Mouse (Mus musculus): ENCODE data around the gene Ptp4a2. TPM values are rescaled to one million over a fixed set of nuclear protein-coding genes. Genes with fewer than 3 reads are reported as not detected.
"Not testable (repeated sequence)": the region's sequence is repeated elsewhere in the genome, so short reads cannot be mapped to it uniquely, and the experiment has no call there.

Ptp4a2 gene
- polyA plus RNA-seq, 1 experiment, result 138 TPM

DNA sequence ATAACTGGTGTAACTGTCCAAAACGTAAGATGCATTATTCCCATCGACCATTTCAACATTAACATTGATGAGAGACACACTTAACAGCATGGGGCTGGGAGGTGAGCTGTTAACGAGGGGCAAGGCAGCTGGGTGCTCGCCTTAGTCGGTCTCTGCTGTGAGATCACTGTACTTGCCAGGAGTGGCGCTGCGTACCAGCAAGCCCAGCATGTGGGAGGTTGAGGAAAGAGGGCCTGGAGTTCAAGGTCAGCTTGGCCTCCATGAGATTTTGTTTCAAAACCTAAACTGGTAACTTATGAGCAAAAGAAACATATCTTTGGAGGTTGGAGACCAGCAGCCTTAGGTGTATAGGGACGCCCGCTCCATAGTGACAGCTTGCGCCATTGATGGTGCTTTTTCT lies 78.6 kb downstream of the Ptp4a2 start:
- Histone ChIP-seq H3K79me2 (ENCODE audit: control insufficient read depth, insufficient read depth) (no peaks in the 10 kb centered on the region), H3K36me3 (ENCODE audit: control insufficient read depth, insufficient read depth) (no peaks in the 10 kb centered on the region), H3K4me2 (ENCODE audit: low read depth) (no peak overlapping the region), H3ac (ENCODE audit: control insufficient read depth, insufficient read length) (no peak overlapping the region), H3K27me3 (ENCODE audit: control insufficient read depth, insufficient read depth, insufficient read length) (no peaks in the 10 kb centered on the region), H3K4me3 (no peak overlapping the region)
- TF ChIP-seq USF1 (IDR thresholded peaks at IDR 0.05; ENCODE audit: low read depth) (no peak), TCF3 (IDR thresholded peaks at IDR 0.05; ENCODE audit: insufficient read length, low read depth) (no peak), MYOD1 (IDR thresholded peaks at IDR 0.05; ENCODE audit: control insufficient read depth in 1 of 3, insufficient read length in 2 of 3, low read depth in 2 of 3) (no peak), CEBPB (IDR thresholded peaks at IDR 0.05; ENCODE audit: insufficient read depth, poor library complexity, severe bottlenecking) (no peak)

GRCm38 (mm10) chr4:129890094-129890493 lies 79.1 kb downstream of the Ptp4a2 start:
- TF ChIP-seq REST (IDR thresholded peaks at IDR 0.05; ENCODE audit: insufficient read depth, insufficient read length), result no peak
- no peak for TF ChIP-seq USF1 (IDR thresholded peaks at IDR 0.05; ENCODE audit: low read depth)
- no peak for TF ChIP-seq CEBPB (IDR thresholded peaks at IDR 0.05; ENCODE audit: insufficient read depth, poor library complexity, severe bottlenecking)
- no peak for TF ChIP-seq MAX (IDR thresholded peaks at IDR 0.05; ENCODE audit: low read depth)
- no peaks in the 10 kb centered on the region for H3K36me3 ChIP-seq (ENCODE audit: control insufficient read depth, insufficient read depth)

DNA sequence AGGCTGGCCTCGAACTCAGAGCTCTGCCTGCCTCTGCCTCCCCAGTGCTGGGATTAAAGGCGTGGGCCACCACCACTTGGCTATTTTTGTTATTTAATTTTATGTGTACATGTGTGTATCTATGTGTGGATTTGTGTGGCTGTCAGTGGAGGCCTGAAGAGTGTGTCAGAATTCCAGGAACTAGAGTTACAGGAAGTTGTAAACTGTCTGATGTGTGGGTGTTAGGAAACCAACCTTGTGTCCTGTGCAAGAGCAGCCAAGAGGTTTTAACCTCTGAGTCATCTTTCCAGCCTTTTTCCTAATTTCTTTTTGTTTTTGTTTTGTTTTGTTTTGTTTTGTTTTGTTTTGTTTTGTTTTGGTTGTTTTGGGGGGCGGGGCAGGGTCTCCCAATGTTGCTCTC lies 83.8 kb downstream of the Ptp4a2 start:
- Histone ChIP-seq H3K79me2 (ENCODE audit: control insufficient read depth, insufficient read depth) (no peaks in the 10 kb centered on the region), H3ac (ENCODE audit: control insufficient read depth, insufficient read length) (no peak overlapping the region), H3K4me3 (no peak overlapping the region), H3K4me2 (ENCODE audit: low read depth) (no peak overlapping the region), H3K27me3 (ENCODE audit: control insufficient read depth, insufficient read depth, insufficient read length) (no peaks in the 10 kb centered on the region), H3K36me3 (ENCODE audit: control insufficient read depth, insufficient read depth) (no peaks in the 10 kb centered on the region)
- no peak for TF ChIP-seq USF1 (IDR thresholded peaks at IDR 0.05; ENCODE audit: low read depth)
- TF ChIP-seq CEBPB (IDR thresholded peaks at IDR 0.05; ENCODE audit: insufficient read depth, poor library complexity, severe bottlenecking), result no peak
- TF ChIP-seq SRF (IDR thresholded peaks at IDR 0.05; ENCODE audit: control insufficient read depth, insufficient read length, low read depth), result no peak
- no peak for TF ChIP-seq MYOD1 (IDR thresholded peaks at IDR 0.05; ENCODE audit: control insufficient read depth in 1 of 3, insufficient read length in 2 of 3, low read depth in 2 of 3)
- no peak for TF ChIP-seq TCF3 (IDR thresholded peaks at IDR 0.05; ENCODE audit: insufficient read length, low read depth)
- TF ChIP-seq TCF12 (IDR thresholded peaks at IDR 0.05; ENCODE audit: insufficient read depth, poor library complexity, severe bottlenecking), result no peak
- no peak for TF ChIP-seq REST (IDR thresholded peaks at IDR 0.05; ENCODE audit: insufficient read depth, insufficient read length)
- TF ChIP-seq POLR2A (IDR thresholded peaks at IDR 0.05; ENCODE audit: insufficient read length, low read depth), result no peak
- TF ChIP-seq MYOG (IDR thresholded peaks at IDR 0.05; ENCODE audit: control insufficient read depth in 1 of 3, insufficient read depth in 1 of 3, insufficient read length in 2 of 3, low read depth in 2 of 3), result no peak
- TF ChIP-seq MAX (IDR thresholded peaks at IDR 0.05; ENCODE audit: low read depth), result no peak
- no peak for TF ChIP-seq E2F4 (IDR thresholded peaks at IDR 0.05; ENCODE audit: insufficient read depth)
- no peak for TF ChIP-seq POLR2AphosphoS2 (IDR thresholded peaks at IDR 0.05; ENCODE audit: insufficient read length, low read depth)

More at GRCm38 (mm10) chr4:129890094-129890493, 79.1 kb downstream of the Ptp4a2 start:
- no peaks in the 10 kb centered on the region for H3K27me3 ChIP-seq (ENCODE audit: control insufficient read depth, insufficient read depth, insufficient read length)
- no peaks in the 10 kb centered on the region for H3K79me2 ChIP-seq (ENCODE audit: control insufficient read depth, insufficient read depth)
- no peak overlapping the region for H3ac ChIP-seq (ENCODE audit: control insufficient read depth, insufficient read length)
- no peak overlapping the region for H3K4me3 ChIP-seq
- H3K4me2 ChIP-seq (ENCODE audit: low read depth), result no peak overlapping the region

DNA sequence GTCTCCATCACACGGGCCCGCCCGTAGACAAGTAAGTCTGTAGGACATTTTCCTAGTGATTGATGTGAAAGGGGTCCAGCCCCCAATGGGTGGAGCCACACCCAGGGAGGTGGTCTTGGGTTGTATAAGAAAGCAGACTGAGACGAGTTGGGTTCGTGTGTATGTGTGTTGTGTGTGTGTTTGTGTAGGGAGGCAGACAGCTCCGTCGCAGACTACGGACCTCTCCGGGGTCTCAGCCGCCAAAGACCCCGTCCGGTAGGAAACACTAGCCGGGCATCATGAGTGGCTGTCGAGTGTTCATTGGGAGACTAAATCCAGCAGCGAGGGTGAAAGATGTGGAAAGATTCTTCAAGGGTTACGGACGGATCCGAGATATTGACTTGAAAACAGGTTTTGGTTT lies 87.8 kb downstream of the Ptp4a2 start:
- not testable (repeated sequence) for H3K36me3 ChIP-seq (ENCODE audit: control insufficient read depth, insufficient read depth); H3K27me3 ChIP-seq (ENCODE audit: control insufficient read depth, insufficient read depth, insufficient read length); H3K79me2 ChIP-seq (ENCODE audit: control insufficient read depth, insufficient read depth); H3ac ChIP-seq (ENCODE audit: control insufficient read depth, insufficient read length); H3K4me3 ChIP-seq; H3K4me2 ChIP-seq (ENCODE audit: low read depth)

Other genes starting within 250 kb of the Ptp4a2 start
- 2.1 TPM for gene Lck, start 237.6 kb upstream of the Ptp4a2 start, polyA plus RNA-seq (2012; fragmentation: generic; extraction: Trizol)
- gene Fam167b, start 232.7 kb upstream of the Ptp4a2 start, polyA plus RNA-seq (2012; fragmentation: generic; extraction: Trizol), result 0.10 TPM
- 358 TPM for gene Eif3i, start 210.6 kb upstream of the Ptp4a2 start, polyA plus RNA-seq (2012; fragmentation: generic; extraction: Trizol)
- gene Tmem234, start 210.6 kb upstream of the Ptp4a2 start, polyA plus RNA-seq (2012; fragmentation: generic; extraction: Trizol), result 220 TPM
- gene Dcdc2b, start 197.0 kb upstream of the Ptp4a2 start, polyA plus RNA-seq (2012; fragmentation: generic; extraction: Trizol), result 0.36 TPM
- 20.1 TPM for gene Iqcc, start 192.1 kb upstream of the Ptp4a2 start, polyA plus RNA-seq (2012; fragmentation: generic; extraction: Trizol)
- gene Ccdc28b, start 187.3 kb upstream of the Ptp4a2 start, polyA plus RNA-seq (2012; fragmentation: generic; extraction: Trizol), result 14.8 TPM
- gene Txlna, start 170.2 kb upstream of the Ptp4a2 start, polyA plus RNA-seq (2012; fragmentation: generic; extraction: Trizol), result 23.6 TPM
- 32.2 TPM for gene Kpna6, start 138.5 kb upstream of the Ptp4a2 start, polyA plus RNA-seq (2012; fragmentation: generic; extraction: Trizol)
- 9.7 TPM for gene Tmem39b, start 114.4 kb upstream of the Ptp4a2 start, polyA plus RNA-seq (2012; fragmentation: generic; extraction: Trizol)
- gene Khdrbs1, start 68.9 kb upstream of the Ptp4a2 start, polyA plus RNA-seq (2012; fragmentation: generic; extraction: Trizol), result 40.4 TPM
- gene Spocd1, start 118.0 kb downstream of the Ptp4a2 start, polyA plus RNA-seq (2012; fragmentation: generic; extraction: Trizol), result not detected
- 0.08 TPM for gene Adgrb2, start 173.7 kb downstream of the Ptp4a2 start, polyA plus RNA-seq (2012; fragmentation: generic; extraction: Trizol)
- 13.9 TPM for gene Col16a1, start 236.6 kb downstream of the Ptp4a2 start, polyA plus RNA-seq (2012; fragmentation: generic; extraction: Trizol)